Mouse (Mus musculus) cerebellum, adult 11-12 months (tissue): ENCODE results near the gene Fam168a.

Experiments used
- DNase-seq: peaks from one replicate; pipeline ENCODE4 v3.0.0; 2022

Fam168a gene

DNA sequence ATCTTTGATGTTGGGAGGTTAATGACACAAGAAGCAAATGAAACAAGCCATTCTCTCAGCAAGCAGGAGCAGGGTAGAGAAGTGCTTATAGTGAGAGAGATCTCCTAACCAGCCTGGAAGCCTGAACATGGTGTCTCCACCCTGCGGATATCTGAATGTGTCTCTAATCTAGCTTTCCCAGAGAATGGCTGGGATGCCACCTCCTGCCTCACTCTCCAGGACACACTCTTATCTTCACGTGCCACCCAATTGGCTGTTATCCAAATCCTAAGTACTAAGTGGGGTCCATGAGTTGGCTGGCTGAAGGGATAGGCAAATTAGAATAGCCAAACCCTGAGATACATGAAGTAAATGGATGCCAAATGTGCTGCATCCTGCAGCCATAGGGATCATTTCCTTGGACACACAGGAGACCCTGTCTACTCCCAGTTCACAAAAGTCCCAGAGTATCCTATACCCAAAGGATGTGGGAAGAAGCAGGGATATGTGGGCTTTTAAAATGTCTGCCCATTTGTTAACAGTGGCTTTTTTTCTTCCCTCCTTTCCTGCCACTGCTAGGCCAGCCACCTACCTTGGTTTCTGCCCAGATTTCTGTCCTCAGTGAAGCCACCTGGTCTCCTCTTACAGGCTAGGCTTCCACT is 138.1 kb downstream of the Fam168a start:
- peak; percentile 7 for DNase-seq

DNA sequence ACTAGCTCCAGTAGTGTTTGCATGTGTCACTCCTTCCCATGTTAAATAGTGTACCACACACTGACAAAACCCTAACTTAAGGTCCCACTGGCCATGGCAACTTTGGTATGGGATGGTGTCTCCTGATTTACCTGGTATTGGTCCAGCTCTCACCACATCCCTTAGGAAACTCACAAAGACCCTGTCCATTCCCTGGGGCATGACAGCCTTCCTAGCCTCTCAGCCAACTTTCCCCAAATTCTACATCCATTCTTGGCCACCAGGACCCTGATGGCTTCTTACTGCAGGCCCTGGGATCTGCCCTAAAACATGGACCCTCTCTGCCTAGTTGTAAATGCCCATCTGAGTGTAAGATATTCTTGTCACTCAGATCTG is 138.6 kb downstream of the Fam168a start:
- DNase-seq, result no peak

DNA sequence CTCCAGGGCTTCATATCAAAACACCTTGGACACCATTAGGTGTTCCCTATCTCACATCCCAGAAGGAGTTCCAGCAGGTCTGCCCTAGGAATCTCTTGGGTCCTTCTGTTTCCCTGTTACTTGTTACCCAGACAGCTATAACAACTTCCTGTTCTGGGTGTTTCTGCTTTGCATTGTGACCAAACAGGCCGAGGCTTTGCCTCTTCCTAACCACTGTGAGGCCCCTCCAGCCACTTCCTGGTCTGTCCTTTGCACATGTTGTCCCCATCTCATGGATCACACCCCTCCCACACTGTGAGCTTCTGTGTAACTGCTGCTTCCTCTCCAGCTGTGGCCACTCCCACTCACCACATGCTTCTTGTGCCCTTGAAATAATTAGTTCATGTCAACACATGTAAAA is 139.0 kb downstream of the Fam168a start:
- peak; percentile 11 for DNase-seq

DNA sequence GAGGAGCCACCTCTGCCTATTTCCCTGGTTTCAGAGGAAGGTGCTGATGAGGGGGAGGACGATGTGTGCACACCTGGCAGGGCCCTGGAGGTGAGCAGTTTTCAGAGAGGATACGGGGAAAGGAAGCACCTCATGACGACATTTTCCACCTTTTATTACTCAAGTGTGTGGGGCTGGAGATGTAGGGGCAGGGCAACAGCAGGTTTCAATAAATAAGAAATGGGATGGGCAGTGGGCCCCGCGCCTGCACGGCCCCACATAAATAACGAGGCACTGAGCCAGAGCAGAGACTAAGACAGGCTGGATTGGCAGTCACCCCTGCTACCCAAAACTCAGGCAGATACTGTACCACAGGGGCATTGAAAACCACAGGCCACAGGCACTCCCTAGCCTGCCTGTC is 139.6 kb downstream of the Fam168a start:
- DNase-seq, result peak; percentile 9

DNA sequence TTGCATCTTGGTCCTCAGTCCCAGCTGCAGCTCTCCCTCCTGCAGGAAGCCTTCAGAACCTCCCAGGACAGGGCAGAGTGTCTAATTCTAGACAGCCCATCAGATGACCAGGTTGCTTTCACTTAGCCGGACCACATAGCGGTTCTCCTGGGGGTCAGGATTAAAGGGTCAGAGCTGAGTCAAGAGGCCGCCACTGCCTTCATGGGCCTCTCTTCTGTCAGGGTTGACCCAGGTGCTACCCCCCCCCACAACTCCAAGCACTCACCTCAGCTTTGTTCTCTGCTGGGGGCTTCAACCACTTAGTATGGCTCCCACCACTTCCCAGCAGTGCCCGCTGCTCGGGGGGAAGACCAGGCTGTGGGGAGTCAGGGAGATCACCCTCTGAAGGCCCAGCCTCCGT is 140.7 kb downstream of the Fam168a start:
- peak; percentile 8 for DNase-seq

DNA sequence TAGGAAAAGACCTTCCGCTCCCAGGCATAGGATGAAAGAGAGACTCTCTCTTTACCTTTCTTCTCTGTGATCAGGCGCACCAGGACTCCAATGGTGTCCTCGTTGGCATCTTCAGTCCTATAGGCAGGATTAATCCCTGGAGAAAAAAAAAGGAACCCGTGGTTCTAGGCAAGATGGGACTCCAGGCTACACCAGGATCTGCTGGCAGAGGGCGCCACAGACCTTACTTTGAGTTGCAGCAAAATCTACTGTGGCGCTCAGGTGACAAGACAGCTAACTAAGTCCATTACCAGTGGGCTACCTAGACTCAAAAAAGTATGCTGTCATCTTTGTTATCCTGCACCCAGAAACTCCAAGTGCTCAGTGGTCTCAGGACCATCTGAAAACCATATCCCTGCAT is 142.3 kb downstream of the Fam168a start:
- DNase-seq, result peak; percentile 55

DNA sequence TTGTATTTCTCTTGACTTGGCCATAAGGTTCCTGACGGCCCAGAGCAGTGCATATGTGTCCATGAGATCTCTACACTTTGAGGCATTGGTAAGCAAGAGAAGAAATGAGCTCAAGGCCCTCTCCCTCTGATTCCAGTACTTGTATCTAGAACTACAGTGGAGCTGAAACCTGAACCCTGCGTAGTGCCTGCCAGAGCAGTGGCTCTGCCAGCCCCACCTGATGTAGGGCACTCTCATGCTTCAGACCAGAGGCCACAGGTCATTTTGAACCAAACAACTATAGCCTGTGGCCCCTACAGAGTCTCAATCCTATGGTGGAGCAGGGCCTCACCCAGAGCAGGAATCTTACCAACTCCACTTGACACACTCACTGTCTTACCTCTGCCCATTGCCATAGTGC is 143.1 kb downstream of the Fam168a start:
- no peak for DNase-seq

DNA sequence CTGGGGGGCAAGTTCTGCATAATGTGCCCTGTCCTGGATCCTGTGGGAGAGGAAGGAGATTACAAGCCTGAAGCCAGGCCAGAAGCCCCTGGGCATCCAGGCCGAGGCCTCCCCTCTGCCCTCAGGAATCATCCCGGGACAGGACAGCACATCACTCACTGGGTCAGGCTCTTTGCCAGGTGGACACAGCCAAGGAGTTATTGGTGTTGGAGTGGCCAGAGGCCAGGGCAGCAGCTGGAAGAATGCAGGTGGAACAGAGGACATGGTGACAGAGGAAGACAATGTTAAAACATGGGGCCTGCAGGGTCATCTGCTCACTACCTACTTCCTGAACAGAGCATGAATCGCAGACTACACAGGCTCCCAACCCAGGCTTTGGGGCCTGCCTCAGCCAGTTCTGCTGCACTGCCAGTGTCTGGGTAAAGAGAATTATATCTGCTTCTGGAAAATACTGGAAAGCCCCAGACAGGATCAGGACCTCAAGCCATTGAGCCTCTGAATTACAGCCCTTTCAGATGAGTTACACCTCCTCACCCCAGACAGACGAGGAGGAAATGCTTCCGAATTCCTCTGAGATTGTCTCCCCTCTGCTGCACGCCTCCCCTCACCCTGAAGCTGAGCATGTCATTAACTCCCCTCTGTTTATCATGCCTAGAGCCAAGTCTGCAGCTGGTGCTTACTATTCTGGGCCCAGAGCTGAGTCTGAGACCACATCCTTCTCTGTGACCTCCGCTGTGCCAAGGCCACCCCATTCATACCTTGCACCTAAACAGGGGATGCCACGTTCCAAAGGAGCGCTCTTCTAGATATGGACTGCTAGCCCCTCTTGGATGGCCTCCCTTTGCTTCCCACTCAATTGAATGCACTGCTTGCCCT is 145.3 kb downstream of the Fam168a start:
- DNase-seq, result peak; percentile 13

DNA sequence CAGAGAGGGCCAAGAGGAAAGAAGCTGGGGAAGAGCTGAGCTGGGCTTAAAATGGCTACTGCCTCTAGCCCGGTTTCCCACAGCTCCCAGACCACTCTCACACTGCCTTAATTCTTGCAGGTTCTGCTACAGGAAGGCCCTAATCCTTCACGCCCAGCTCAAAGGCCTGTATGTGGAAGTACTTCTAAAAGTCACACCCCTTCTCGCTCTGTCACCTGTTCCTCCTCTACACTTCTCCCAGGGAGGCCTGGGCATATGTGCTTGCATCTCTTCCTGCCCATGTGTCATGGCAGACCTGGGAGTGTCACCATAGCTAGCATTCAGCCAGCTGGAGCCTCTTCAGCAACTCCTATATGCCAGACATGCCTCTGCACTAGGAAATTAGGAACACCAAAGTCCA is 147.0 kb downstream of the Fam168a start:
- DNase-seq, result no peak

DNA sequence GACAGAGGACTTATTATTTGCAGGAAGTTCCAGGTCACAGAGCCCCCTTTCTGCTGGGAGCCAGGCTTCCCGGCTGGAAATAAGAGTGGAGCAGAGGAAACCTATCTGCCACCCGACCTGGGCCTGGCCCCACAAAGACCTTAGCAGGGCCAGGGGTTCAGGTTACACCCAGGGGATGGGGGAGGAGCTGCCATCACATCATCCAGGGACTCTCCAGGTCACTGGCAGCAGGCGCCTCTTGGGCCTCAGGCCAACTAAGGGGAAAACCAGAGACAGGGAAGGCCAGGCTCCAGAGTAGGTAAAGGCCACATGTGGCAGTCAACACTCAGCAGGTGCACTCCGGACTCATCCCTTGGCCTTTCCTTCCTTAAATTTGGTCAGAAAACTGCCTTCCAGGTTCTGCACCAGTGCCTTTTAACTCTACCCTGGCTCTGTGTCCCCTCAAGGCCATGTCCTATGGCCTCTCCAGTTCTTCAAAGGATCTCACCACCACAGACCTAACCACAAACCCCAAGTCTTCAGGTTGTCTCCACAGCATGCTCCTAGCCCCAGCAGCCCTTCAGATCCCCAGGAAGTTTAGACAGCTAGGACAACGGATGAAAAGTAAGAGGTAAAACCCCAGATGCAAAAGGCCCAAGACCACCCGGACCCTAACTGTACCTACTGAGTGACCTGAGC is 147.8 kb downstream of the Fam168a start:
- no peak for DNase-seq

DNA sequence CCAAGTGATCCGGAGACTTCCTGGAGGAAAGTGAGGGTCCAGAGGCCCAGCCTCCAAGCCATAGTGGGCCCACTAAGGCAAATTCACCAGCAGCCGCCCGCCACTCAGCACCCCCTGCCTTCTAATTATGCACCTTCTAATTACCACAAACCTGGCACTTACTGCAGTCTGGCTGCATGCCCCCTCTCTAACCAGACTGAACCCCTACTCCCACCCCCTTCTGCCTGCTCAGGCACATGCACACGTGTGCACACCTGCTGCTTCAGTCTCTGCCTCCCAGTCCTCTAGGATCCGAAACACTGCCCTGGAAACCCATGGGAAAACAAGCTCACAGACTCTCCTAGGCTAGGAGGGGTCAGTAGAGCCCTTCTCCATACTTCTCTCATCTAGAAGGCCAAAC is 148.4 kb downstream of the Fam168a start:
- no peak for DNase-seq

DNA sequence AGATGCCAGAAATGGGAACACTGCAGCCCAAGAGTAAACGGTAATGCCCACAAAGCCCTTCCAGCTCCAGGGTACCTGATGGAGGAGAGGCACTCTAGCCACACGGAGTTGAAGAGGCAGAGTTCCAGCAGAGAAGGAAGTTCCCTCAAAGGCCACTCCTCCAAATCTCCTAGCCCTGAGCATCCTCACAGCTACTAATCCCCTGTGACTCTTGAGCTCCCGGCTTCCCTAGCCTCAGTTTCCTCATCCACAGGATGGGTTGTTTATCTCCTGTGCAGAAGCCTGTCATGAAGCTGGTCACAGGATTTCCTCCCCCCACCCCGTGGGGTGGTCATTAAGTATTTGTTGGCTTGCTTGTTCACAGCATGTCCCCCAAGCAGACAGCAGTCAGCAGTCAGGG is 148.9 kb downstream of the Fam168a start:
- no peak for DNase-seq

DNA sequence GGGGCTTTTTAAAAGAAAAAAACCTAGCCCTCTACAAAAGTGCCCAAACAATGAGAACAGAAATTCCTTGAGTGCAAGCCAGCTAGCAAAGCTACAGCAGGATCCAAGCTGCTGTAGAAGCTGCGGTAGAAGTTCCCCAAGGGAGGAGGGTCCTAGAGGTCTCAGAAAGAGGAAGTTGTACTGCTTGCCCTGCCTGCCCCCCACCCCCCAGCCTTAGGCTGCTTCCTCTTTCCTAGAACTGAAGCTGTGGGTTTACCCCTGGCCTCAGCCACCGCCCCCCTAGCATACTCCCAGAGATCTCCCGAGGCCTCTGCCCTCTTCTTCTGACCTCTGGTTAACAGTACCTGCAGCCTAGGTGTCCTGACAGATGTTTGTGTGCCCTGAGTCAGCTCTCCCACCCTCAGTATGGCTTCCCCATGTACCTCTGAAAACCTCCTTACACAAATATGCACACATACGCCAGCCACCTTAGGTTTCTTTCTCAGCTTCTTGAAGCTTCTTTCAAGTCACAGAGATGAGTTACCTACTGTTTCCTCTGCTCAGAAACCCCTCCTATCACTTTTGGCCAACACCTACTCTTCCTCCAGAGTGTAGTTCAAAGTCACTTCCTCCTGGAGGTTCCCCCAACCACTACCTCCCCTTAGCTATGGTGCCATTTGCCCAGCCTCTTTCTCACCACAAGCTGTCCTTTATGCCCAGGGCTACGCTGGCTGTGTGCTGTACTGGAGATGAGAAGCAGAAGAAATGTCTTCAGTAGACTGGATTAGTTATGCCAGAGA is 149.5 kb downstream of the Fam168a start:
- no peak for DNase-seq

DNA sequence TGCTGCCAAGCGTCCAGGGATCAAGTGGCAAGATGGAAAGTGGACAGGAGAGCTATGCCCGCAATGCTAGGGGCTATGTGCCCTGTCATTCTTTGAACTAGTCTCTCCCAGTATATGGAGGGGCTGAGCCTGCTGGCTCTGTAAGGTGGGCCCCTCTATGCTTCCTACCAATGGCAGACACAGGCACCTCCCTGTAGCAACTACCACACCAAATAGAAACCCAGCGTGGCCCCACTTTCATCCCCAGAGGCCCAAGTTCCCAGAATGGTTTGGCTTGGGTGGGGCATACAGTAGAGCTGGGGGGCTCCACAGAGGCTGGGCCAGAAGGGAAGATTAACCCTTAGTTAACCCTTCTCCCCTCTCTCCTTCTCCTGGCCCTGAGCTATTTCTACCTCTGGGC is 154.0 kb downstream of the Fam168a start:
- no peak for DNase-seq

DNA sequence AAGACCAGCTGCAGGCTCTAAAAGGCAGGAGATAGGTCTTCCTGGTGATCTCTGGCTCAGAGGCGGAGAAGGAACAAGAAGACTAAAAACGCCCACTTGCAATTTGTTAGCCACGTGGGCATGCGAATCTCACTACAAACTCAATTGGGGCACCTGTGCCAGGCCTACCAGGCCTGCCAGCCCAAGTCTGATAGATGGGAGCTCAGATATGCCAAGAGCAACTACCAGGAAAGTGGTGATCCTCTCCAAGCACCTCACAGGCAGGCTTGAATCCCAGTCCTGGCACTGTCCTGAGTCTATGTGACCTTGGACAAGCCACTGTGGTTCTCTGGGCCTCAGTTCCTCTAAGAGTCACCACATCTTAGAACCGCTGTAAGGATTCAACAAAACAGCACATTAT is 154.8 kb downstream of the Fam168a start:
- DNase-seq, result no peak

DNA sequence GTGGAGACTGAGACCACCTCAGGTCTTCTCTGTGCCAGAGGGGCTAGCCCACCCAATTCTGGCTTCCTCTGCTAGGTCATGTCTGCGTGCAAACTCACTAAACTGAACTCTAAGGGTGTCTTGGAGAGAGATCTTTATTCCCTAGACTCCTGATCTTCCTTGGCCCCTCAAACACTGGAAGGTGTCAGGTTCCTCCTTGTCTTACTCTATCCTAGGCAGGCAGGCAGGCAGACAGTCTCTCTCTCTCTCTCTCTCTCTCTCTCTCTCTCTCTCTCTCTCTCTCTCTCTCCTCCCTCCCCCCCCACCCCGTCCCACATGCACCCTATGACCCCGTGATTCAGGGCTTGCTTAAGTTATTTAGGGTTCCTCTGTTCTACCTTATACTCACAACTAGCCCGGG is 155.9 kb downstream of the Fam168a start:
- no peak for DNase-seq

DNA sequence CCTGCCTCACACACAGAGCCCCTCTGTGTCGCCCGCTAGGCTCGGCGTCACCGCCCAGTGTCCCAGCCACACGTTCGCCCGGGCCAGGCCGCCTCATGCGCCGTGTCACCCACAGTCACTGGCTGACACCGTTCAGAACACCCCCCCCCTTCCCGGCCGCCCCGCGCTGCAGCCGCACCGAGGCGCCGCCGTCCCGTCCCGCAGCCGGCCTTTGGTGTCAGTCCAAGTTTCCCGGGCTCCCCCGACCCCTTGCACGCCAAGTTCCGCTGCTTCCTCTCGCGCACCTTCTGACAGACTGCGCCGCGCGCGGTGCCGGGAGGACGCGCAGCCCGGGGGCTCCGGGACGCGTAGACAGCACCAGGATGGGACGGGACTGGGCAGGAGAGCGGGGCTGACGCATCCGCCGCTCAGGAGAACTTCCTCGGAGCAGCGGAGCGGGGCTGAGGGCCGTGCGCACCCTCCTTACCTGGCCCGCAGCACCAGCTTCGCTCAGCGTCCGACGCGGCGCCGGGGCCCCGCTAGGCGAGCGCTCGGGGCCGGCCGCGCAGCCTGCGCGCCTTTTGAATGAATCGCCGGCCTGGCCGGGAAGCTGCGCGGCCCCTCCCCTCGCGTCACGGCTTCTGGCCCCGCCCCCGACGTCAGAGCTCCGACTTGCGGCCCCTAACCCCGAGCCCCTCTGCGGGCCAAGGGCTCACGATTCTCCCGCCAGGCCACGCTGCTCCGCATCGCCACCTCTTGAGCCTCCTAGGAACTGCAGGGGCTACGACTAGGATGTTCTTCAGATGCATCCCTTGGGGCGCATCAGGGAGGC is 156.6 kb downstream of the Fam168a start, which contains the start of gene Relt:
Relt (minus strand) TSS at position 619 of the 811 bp plus-strand sequence.
- DNase-seq, result peak; percentile 94

DNA sequence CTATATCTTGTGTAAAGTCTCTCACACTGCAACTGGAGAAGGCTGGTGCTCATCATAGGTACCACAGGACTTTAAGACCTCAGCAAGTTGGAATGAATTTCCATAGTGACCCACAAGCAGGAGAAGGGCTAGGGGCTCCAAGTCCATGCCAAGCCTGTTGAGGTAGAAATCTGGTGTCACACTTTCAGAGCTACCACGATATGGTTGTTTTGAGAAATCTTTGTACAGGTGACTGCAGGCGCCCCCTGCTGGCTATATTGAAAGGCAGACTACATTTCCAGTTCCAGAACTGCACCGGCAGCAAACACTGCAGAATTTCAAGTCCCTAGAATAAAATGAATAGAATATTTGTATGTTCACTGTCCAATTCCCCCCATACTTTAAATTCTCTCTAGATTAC is 160.2 kb downstream of the Fam168a start:
- DNase-seq, result peak; percentile 61

DNA sequence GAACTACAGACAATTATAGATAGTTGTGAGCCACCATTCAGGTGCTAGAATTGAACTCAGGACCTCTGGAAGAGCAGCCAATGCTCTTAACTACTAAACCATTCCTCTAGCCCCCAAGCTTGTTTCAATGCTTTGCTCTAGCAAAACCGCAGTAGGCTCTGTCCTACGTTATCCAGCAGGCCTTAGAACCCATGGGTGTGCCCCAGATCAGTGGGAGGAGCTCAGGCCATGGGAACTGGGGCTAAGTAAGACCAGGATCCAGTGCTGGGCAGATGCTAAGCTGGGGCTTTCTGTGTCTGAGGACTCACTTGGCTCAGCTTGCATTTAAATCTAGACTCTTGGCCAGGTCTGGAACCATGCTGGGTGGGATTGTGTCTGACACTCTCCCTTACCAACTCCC is 161.1 kb downstream of the Fam168a start:
- DNase-seq, result no peak

DNA sequence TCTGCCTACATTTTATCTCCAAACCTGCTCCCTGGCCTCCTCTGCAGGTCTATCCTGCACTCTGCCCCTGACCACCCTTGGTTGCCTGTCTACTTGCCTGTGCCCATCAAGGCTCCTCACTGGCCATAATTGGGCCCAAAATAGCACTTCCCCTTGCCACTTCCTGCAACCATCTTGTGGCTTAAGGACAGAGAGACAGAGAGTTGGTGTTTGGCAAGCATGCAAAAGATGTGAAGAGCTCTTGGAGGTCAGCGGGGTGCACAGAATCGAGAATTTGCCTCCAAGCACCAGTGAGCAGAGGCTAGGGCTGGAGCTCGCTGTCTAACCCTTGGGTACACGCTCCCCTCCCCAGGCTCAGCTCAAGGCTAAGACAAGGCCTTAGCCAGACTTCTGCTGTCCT is 162.1 kb downstream of the Fam168a start:
- DNase-seq, result no peak

DNA sequence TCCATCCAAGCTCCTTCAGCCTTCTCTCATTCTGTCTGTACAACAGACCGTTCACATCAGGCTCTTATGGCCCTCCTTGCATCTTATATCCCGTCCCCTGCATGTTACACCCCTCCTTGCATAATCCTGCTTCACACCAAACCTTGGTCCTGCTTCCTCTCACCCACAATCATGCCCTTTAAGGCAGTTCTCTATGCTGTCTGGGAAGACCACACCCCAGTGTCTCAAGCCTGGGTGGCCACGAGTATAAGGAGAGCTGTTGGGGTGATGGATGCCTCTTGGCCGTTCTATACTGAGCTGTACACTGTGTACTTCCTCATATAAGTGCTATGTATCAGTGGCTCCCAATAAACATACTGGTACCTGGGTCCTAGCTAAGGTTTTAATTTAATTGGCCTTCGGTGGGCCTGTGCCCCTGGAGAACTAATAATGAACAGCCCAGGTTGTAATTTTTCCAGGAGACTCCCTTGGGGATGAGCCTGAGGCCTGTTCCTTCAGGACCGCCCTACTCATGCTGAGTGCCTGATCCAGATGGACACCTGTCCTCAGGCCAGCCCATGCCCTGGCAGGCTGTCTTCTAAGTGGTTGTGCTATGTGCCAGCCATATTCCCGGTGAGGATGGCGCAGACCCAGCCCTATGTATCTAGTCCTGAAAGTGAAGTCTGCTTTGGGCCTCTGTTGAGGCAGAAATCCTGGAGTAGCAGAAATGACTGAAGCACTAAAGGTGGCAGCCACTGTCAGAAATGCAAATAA is 163.6 kb downstream of the Fam168a start:
- DNase-seq, result peak; percentile 56
